Mouse (Mus musculus) retina, adult 2 months (tissue): Measurements from ENCODE around the gene Cdc73.
"Not testable (repeated sequence)": the region's sequence is repeated elsewhere in the genome, so short reads cannot be mapped to it uniquely, and the experiment has no call there.

Experiments
- DNase-seq: peaks from one replicate; pipeline ENCODE4 v3.0.0-alpha.2; 2012; ENCODE audit warnings: low read depth, low spot score

The Cdc73 gene

DNA sequence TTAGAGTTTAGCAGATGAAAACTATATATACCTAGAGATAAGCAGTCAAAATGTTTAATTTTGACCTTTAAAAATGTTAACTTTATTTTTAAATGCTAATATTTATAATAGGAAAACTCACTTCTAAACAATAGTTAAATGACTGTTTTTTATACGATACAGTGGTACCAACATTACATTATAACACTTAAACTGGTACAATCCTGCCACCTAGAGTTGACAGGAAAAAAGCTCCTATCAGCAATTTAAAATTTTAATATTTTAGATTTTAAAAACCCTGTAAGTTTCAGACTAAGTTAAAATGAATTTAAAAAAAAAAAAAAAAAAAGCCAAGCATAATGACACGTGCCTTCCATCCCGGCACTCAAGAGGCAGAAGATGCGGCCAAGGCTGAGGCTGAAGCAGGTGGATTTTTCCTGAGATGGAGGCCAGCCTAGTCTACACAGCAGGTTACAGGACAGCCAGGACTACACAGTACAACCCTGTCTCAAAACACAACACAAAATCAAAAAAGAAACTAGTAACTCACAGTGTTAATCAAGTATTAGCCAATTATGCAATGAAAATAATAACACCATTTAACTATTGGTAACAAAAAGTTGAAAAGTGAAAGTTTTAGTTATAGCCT is 26.8 kb downstream of the Cdc73 start:
- DNase-seq: no peak

- DNase-seq: not testable (repeated sequence)
Observed at GRCm38 (mm10) chr1:143664786-143665185, 37.9 kb downstream of the Cdc73 start.

DNA sequence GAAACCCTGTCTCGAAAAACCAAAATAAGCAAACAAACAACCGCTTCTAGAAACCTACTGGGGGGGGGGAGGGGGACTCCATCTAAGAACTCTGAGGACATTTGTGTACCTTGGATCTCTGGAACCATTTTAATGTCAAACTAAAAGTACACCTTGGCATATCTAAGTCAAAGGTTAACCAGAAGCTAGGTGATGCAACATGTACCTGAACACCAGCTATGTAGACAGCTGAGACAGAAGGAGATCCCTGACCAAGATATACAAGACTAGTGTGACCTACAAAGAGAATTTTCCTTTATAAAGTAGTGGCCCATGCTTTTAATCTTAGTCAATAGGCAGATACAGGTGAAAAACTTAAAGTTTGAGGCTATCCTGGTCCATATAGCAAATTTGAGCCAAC is 39.5 kb downstream of the Cdc73 start:
- DNase-seq: no peak

DNA sequence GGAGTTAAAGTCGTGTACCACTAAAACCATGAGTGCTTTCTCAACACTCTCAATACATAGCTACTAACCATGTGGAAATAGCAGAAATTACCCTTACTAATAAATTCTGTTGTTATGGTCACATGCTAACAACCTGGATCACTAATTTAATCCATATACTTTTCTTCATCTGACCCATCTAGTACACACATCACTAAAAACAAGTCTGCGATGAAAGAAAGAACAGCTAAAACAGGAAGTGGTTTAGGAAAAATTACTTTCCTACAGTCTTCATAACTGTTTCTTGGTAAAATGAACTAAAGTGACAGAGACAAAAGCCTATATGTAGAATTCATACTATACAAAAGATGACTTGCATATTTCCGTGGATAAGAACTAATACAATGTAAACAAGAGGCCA is 49.0 kb downstream of the Cdc73 start:
- DNase-seq: no peak

DNA sequence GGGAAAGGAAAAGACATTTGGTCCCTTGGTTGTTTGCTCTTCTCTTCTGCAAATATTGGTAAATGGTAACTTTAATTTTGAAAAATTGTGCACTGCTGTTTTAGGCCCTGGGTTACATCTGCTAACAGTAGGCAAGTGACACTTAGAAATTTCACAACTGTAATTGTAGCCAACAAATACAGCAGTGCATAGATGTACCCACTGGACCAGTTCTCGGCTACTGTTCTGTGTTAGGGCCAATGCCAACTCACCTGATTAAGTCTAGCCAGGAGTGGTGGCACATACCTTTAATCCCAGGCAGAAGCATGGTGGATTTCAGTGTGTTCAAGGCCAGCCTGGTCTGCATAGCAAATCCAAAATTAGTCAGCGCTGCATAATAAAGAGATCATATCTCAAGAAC is 52.4 kb downstream of the Cdc73 start:
- no peak for DNase-seq

DNA sequence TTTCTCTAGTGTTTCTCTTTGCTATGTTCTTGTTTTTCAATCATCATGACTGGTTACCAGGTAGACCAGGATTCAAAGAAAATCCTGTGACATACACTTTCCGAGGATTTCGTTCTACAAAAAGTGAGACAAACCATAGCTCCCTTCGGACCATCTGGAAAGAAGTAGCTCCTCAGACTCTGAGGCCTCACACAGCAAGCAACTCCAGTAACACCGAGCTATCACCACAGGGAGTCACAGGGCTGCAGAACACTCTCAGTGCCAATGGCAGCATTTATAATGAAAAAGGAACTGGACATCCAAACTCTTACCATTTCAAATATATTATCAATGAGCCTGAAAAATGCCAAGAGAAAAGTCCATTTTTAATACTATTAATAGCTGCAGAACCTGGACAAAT is 56.5 kb downstream of the Cdc73 start:
- DNase-seq: no peak

DNA sequence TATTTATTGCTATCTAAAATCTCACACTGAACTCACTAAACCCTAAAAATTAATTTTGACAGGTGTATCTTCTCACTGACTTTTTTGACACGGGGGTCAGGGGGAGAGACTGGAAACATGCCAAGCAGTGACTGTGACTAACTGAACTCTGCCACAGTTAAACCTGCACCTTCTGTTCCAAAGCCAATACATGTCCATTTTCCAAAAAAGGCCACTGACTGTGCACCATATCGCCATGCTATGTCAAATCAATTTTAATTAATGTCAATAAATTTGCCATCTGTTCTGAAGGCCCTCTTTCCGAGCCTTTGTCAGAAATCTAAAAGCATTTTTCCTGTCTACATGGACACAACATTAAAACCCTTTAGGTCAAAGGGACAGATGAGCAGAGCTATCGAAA is 57.3 kb downstream of the Cdc73 start:
- no peak for DNase-seq

- no peak for DNase-seq
Observed at GRCm38 (mm10) chr1:143644221-143644620, 58.5 kb downstream of the Cdc73 start.

DNA sequence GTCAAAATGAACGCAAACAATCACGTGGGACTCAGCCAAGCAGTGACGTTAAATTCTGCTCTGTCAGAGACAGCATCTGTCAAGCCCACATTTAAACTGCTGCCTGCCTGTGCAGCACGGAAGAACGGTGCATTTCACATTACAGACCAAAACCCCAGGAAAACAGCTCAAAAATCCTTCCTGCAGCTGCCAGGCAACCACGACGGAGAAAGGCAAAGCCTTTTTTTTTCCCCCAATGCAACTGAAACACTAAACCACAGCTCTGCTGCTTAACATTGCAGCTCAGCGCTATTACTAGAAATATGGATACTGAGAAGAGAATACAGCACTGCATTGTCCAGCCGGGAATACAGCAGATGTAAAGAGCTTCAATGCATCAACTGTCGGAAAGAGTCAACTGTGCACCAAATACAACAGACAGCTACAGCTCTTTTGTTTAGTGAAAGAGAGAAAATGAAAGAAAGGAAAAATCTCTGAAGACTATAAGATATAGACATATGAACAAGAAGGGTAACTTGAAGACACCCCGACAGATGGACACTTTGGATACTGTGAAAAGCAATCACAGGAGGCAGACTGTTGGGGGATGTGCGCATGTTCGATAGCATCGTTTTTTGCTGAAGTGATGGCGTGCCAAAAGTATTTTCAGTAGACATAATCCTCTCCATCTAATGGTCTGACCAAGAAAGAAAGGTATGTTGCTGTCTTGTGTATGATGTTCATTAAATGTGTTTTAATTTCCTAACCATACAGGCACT is 61.9 kb downstream of the Cdc73 start, which contains the start of gene B3galt2:
TSS of gene B3galt2 (plus strand) at position 15 of the 758 bp plus-strand sequence.
- peak; percentile 46 for DNase-seq

DNA sequence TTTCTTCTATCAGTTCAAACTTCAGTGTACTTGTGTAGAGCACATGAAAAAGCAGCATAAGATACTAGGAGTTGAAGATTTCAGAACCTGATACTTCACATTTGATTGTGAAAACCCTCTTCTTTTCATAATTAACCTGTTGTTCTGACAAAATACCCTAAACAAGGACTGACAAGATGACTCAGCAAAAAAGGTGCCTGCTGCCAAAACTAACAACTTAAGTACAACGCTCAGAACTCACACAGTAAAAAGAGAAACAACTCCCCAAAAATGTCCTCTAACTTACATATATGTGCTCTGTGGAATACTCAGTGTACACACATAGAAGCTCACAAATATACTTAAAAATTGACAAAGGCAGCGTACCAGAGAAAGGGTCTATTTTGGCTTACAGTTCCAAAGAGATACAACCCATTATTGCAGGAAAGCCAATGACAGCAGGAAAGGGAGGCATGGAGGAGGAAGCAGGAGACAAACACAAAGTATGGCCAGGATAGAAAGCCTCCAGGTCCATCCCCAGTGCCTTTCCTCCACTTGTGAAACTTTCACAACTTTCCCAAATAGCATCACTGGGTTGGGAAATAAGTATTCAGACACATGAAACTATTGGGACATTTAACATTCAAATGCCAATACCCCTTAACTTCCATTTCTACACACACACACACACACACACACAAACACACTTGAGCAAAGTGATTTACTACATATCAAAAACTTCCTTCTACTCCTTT is 69.7 kb downstream of the Cdc73 start:
- DNase-seq: no peak

GRCm38 (mm10) chr1:143632361-143632760 is 70.3 kb downstream of the Cdc73 start:
- DNase-seq: no peak

DNA sequence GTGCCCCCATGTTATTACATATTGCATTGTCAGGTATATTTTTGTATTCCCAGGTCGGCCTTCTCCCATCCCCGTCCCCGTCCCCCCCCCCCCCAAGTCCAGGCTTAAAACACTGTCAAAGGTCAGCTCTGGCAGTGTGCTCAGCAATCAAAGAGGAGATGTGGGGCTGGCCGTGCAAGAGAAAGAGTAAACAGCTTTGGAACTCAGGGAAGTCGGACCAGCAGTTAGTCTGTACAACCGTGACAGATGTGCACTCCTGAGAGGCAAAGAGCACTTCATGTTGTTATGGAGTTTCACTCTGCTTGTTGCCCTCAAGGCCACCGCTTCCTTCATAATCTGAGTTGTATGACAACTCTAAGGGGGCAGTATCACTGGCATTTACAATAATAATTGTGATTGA is 71.4 kb downstream of the Cdc73 start:
- DNase-seq: no peak

- no peak for DNase-seq
Observed at GRCm38 (mm10) chr1:143622634-143623033, 80.1 kb downstream of the Cdc73 start.

DNA sequence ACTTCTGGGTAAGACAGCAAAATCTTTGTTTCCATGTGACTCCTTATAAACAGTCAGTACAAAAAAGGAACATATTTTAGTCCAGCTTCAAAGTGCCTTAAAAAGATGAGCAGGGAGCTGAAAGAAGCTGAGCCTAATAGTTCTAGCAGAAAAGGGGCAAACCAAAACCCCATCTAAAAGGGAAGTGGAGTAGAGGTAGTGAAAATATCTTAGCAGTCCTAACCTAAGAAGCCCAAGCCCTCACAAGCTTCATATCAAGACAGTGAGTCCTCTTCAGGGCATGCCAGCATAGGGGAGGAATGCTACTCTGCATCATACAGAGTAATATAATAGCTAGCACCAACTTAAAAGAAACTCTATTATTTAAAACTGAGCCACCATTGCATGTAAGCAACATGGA is 80.8 kb downstream of the Cdc73 start:
- no peak for DNase-seq

DNA sequence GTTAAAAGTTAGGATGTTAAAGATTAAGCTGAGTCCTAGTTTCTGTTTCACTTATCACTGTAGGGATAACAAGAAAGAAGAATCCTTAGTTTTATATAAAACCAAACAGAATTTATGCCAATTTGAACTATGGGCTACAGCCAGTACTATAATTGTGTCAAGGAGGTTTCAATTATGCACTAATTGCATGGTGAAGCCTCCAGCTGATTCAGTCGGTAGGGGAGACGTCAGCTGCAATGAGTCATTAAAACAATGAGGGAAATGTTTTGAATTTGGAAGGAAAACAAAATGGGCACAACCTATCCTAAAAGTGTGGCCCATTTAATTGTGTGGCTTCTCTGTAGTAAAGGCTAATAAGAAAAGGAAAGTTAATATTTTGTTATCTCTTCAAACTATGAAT is 82.9 kb downstream of the Cdc73 start:
- DNase-seq: no peak

DNA sequence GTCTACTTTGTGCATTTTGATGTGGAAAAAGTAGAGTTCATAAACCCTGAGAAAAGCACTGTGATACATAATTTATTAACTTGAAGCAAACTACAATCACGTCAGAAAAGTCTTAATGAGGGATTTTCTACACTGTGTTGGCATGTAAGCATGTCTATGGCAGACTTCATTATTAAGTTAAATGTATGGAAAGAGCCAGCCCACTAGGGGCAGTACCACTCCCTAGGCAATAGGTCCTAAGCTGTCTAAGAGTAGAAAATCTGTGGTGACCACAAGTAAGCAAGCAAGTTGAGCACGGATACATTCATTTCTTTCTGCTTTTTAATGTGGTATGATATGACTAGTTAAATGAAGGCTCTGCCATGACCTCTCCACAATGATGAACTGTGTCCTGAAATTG is 89.8 kb downstream of the Cdc73 start:
- no peak for DNase-seq

GRCm38 (mm10) chr1:143608911-143609310 is 93.8 kb downstream of the Cdc73 start:
- no peak for DNase-seq

- no peak for DNase-seq
Observed at GRCm38 (mm10) chr1:143596864-143597263, 105.8 kb downstream of the Cdc73 start.

- DNase-seq: no peak
Observed at GRCm38 (mm10) chr1:143576824-143577543, 125.7 kb downstream of the Cdc73 start.

- DNase-seq: no peak
Observed at GRCm38 (mm10) chr1:143558235-143558634, 144.5 kb downstream of the Cdc73 start.

DNA sequence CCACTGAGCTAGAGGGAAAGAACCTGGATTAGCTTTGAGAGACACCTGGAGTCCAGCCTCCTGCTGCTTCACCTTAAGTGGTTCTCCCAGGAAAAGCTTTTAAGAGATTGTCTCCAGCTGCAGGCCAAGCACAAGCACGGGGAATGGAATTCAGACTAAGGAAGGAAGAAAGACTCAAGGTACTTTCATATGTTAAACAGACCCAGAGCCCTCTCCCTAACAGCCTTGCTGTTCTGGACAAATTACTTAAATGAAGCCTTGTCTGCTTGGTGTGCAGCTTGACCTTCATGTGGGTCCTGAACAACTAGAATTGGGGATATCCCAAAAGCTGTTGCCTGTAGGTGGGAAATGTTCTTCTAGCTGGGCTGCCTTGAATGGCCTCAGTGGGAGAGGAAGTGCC is 147.2 kb downstream of the Cdc73 start:
- no peak for DNase-seq

GRCm38 (mm10) chr1:143554621-143555020 is 148.1 kb downstream of the Cdc73 start:
- DNase-seq: no peak
